9 mouse cellular contexts compared by ENCODE assay signal in the genomic region with DNA sequence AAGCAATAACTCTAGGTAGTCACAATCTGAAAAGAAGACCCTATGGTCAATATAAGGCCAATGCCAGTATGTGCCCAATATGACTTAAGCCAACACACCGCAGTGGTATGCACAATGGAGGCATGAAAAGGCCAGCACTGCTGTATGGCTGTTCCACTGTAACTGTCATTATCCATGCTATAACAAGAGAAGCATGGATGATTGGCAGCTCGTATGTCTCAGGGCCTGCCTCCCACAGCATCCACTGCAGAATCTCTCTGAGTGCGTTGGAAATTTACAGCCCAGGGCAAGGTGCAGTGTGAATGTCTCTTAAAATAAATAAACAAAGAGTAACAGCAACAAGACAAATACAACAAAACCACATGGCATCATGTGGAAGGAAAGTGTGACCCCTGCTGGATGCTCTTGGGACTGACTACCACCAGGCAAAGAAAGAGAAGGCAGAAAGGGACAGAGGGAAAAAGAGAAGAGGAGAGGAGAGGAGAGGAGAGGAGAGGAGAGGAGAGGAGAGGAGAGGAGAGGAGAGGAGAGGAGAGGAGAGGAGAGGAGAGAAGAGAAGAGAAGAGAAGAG. TPM values are rescaled to one million over a fixed set of nuclear protein-coding genes. Genes with fewer than 3 reads are reported as not detected.
DNase-seq lines count a peak whose midpoint lies in the region; ATAC-seq and TF ChIP-seq lines count a peak whose summit lies in the region.
"Had no signal": no experiment of that assay in that cellular context is flagged by ENCODE, and none has a peak within 500 bp of the region (broad histone marks: within the 10 kb centered on the region; RNA-seq: fewer than 3 reads in every experiment).

No protein-coding gene starts in this region.

- no peak overlapping the region for H3K27ac ChIP-seq in liver, embryonic 11.5 days (ENCODE audit: low read depth, low read length)
- 0 out of 2 replicates have a peak overlapping the region, but pooled peaks have one; percentile 41 for H3K27ac ChIP-seq in hindbrain, embryonic 15.5 days (replicated peaks)
- H3K27ac ChIP-seq in limb, embryonic 14.5 days (replicated peaks; ENCODE audit: low read depth, low read length) = no peak overlapping the region

- H3K4me3 ChIP-seq in liver, embryonic 11.5 days (ENCODE audit: low read depth, low read length) = no peak overlapping the region
- H3K4me3 ChIP-seq in hindbrain, embryonic 15.5 days = no peak overlapping the region
- H3K4me3 ChIP-seq in limb, embryonic 14.5 days (replicated peaks; ENCODE audit: low read length) = no peak overlapping the region

- H3K9ac ChIP-seq in liver, embryonic 11.5 days (ENCODE audit: low read depth, low read length) = no peak overlapping the region
- H3K9ac ChIP-seq in hindbrain, embryonic 15.5 days = no peak overlapping the region
- H3K9ac ChIP-seq in limb, embryonic 14.5 days (ENCODE audit: low read depth, low read length, severe bottlenecking) = no peak overlapping the region

- H3K27me3 ChIP-seq in liver, embryonic 11.5 days (replicated peaks; ENCODE audit: control insufficient read depth, insufficient read depth, low read length) = peaks cover 3% of the 10 kb centered on the region; the same call in 1 of the 2 replicates
- H3K27me3 ChIP-seq in hindbrain, embryonic 15.5 days = no peaks in the 10 kb centered on the region
- no peaks in the 10 kb centered on the region for H3K27me3 ChIP-seq in limb, embryonic 14.5 days (ENCODE audit: control insufficient read depth, insufficient read depth, low read length)

- H3K9me3 ChIP-seq in liver, embryonic 11.5 days (ENCODE audit: control insufficient read depth, low read length) = no peaks in the 10 kb centered on the region
- no peaks in the 10 kb centered on the region for H3K9me3 ChIP-seq in hindbrain, embryonic 15.5 days
- no peaks in the 10 kb centered on the region for H3K9me3 ChIP-seq in limb, embryonic 14.5 days (ENCODE audit: control insufficient read depth, low read length)

- no peaks in the 10 kb centered on the region for H3K36me3 ChIP-seq in liver, embryonic 11.5 days (ENCODE audit: control insufficient read depth, insufficient read depth, low read length)
- no peaks in the 10 kb centered on the region for H3K36me3 ChIP-seq in hindbrain, embryonic 15.5 days
- H3K36me3 ChIP-seq in limb, embryonic 14.5 days (ENCODE audit: control insufficient read depth, insufficient read depth, low read length) = no peaks in the 10 kb centered on the region

- TF ChIP-seq POLR2A in limb, embryonic 14.5 days (IDR thresholded peaks at IDR 0.05; ENCODE audit: borderline replicate concordance, extremely low read depth, insufficient read depth, insufficient read length) = no peak

- no peak overlapping the region for H3K4me2 ChIP-seq in liver, embryonic 11.5 days
- peak overlapping the region; percentile 48 for H3K4me2 ChIP-seq in hindbrain, embryonic 15.5 days
- H3K4me2 ChIP-seq in limb, embryonic 14.5 days (replicated peaks; ENCODE audit: low read depth, low read length, severe bottlenecking) = no peak overlapping the region

- WGBS in liver, embryonic 11.5 days = 40% methylated on average over 3 of the region's 3 CpGs
- 33% methylated on average over 3 of the region's 3 CpGs for WGBS in hindbrain, embryonic 15.5 days
- 37% methylated on average over 3 of the region's 3 CpGs for WGBS in limb, embryonic 14.5 days

- ATAC-seq in liver, embryonic 11.5 days (replicated peaks; ENCODE audit: low FRiP score) = no peak
- ATAC-seq in hindbrain, embryonic 15.5 days (ENCODE audit: low FRiP score, low read depth) = peak; percentile 63
- no peak for ATAC-seq in limb, embryonic 14.5 days (ENCODE audit: low FRiP score, low read depth)
- no peak for ATAC-seq in inflammation-experienced regulatory T-cells, adult 6 months

- H3K4me1 ChIP-seq in liver, embryonic 11.5 days (replicated peaks; ENCODE audit: control insufficient read depth, insufficient read depth, low read length) = no peaks in the 10 kb centered on the region
- H3K4me1 ChIP-seq in hindbrain, embryonic 15.5 days (replicated peaks) = peaks cover 17% of the 10 kb centered on the region
- H3K4me1 ChIP-seq in limb, embryonic 14.5 days (ENCODE audit: control insufficient read depth, insufficient read depth, low read length) = no peaks in the 10 kb centered on the region

- peak; percentile 24 for DNase-seq in liver
- no peak for DNase-seq in liver, embryonic 11.5 days (ENCODE audit: low spot score)
- DNase-seq in adrenal gland, postnatal 10 days = peak; percentile 76
- DNase-seq in embryo, embryonic 11 days = peak; percentile 72
- peak; percentile 53 for DNase-seq in limb, embryonic 14.5 days (ENCODE audit: low spot score)
- peak; percentile 28 for DNase-seq in retina, adult 2 months (ENCODE audit: low read depth, low spot score)

RNA-seq across cellular contexts. Expression of gene Foxi2, which starts 54.7 kb away (rescaled TPM):
- not detected in 2 replicates for polyA plus RNA-seq in liver, embryonic 11.5 days (2014; fragmentation: Nextera tagmentation; extraction: Ambion mirVana)
- not detected for total RNA-seq in adrenal gland, postnatal 10 days (2021)
- polyA plus RNA-seq in hindbrain, embryonic 15.5 days (2015; fragmentation: Nextera tagmentation; extraction: Ambion mirVana) = 0.09 TPM in 1 of 2 replicates, not detected in the other
- polyA plus RNA-seq in limb, embryonic 14.5 days (2012; rRNA removed) = 0.04 TPM in 2 replicates
- polyA plus RNA-seq in limb, embryonic 14.5 days (2014; fragmentation: Nextera tagmentation; extraction: Ambion mirVana) = 0.23 TPM in 1 of 2 replicates, not detected in the other
- polyA plus RNA-seq in inflammation-experienced regulatory T-cells, adult 6 months (2017; shearing (Covaris generic)) = not detected
- polyA plus RNA-seq: lung, embryonic 16.5 days had no signal
